Mouse (Mus musculus): Measurements from ENCODE around the gene Glb1. TPM values are rescaled to one million over a fixed set of nuclear protein-coding genes. Genes with fewer than 3 reads are reported as not detected.

Gene Glb1
- total RNA-seq, 4 experiments from 2014 or later = 37.0 to 40.6 (median 38.1) TPM

- no peak for DNase-seq
Observed at GRCm38 (mm10) chr9:114443351-114443750, 42.5 kb downstream of the Glb1 start.

GRCm38 (mm10) chr9:114446887-114447286 is 46.0 kb downstream of the Glb1 start:
- DNase-seq = no peak

GRCm38 (mm10) chr9:114448700-114449099 is 47.8 kb downstream of the Glb1 start:
- DNase-seq = no peak

- DNase-seq = no peak
Observed at GRCm38 (mm10) chr9:114449120-114449754, 48.4 kb downstream of the Glb1 start.

- DNase-seq = no peak
Observed at GRCm38 (mm10) chr9:114451615-114452014, 50.7 kb downstream of the Glb1 start.

GRCm38 (mm10) chr9:114452418-114452817 is 51.5 kb downstream of the Glb1 start:
- no peak for DNase-seq

- DNase-seq = no peak
Observed at GRCm38 (mm10) chr9:114455420-114455819, 54.5 kb downstream of the Glb1 start.

- no peak for DNase-seq
Observed at GRCm38 (mm10) chr9:114458436-114458835, 57.6 kb downstream of the Glb1 start.

GRCm38 (mm10) chr9:114462569-114462968 is 61.7 kb downstream of the Glb1 start:
- no peak for DNase-seq

- no peak for DNase-seq
Observed at GRCm38 (mm10) chr9:114465442-114465841, 64.6 kb downstream of the Glb1 start.

- no peak for DNase-seq
Observed at GRCm38 (mm10) chr9:114466871-114467270, 66.0 kb downstream of the Glb1 start.

GRCm38 (mm10) chr9:114468217-114468616 is 67.3 kb downstream of the Glb1 start:
- DNase-seq = no peak

- DNase-seq = no peak
Observed at GRCm38 (mm10) chr9:114468701-114469100, 67.8 kb downstream of the Glb1 start.

GRCm38 (mm10) chr9:114471892-114472291 is 71.0 kb downstream of the Glb1 start:
- no peak for DNase-seq

- no peak for DNase-seq
Observed at GRCm38 (mm10) chr9:114477019-114477418, 76.1 kb downstream of the Glb1 start.

GRCm38 (mm10) chr9:114480940-114481339 is 80.1 kb downstream of the Glb1 start:
- no peak for DNase-seq

GRCm38 (mm10) chr9:114484771-114485170 is 83.9 kb downstream of the Glb1 start:
- DNase-seq = no peak

- no peak for DNase-seq
Observed at GRCm38 (mm10) chr9:114486808-114487207, 85.9 kb downstream of the Glb1 start.

GRCm38 (mm10) chr9:114487481-114488258 is 86.8 kb downstream of the Glb1 start:
- no peak for DNase-seq

- no peak for DNase-seq
Observed at GRCm38 (mm10) chr9:114496469-114496868, 95.6 kb downstream of the Glb1 start.

- peak; percentile 45 for DNase-seq
Observed at GRCm38 (mm10) chr9:114498218-114498617, 97.3 kb downstream of the Glb1 start.

GRCm38 (mm10) chr9:114499783-114500515 is 99.1 kb downstream of the Glb1 start:
- peak; percentile 26 for DNase-seq

- DNase-seq = no peak
Observed at GRCm38 (mm10) chr9:114501111-114501510, 100.2 kb downstream of the Glb1 start.

Data from adrenal gland, adult 8-10 months (tissue).